Mouse (Mus musculus) midbrain, embryonic 12.5 days (tissue): ENCODE measurements at regions not wholly inside any gene's neighbourhood (a gene's known extent, or its start where the extent isn't known, plus 50 kb on each side); places are given as distances from the start of the nearest gene placed in this dataset.

Source experiments
- ATAC-seq: fragments of 200-750 bp; cut with Nextera tagmentation; 2 replicates; pipeline ENCODE4 v1.8.0; 2017; ENCODE audit warnings: low read depth, moderate TSS enrichment, moderate library complexity; ENCODE audit not compliant: low FRiP score
- H3K27ac ChIP-seq: fragments of 300-500 bp; sonication (generic); replicated peaks from 2 replicates; pipeline ENCODE4 v1.5.1; 2016; ENCODE audit warnings: mild to moderate bottlenecking
- H3K27me3 ChIP-seq: fragments of 300-500 bp; sonication (generic); 2 replicates; pipeline ENCODE4 v1.6.1; 2016; ENCODE audit warnings: mild to moderate bottlenecking
- H3K36me3 ChIP-seq: fragments of 300-500 bp; sonication (generic); 2 replicates; pipeline ENCODE4 v1.6.1; 2016
- H3K4me1 ChIP-seq: fragments of 300-500 bp; sonication (generic); 2 replicates; pipeline ENCODE4 v1.6.1; 2016
- H3K4me2 ChIP-seq: fragments of 300-500 bp; sonication (generic); replicated peaks from 2 replicates; pipeline ENCODE4 v1.6.1; 2016; ENCODE audit warnings: mild to moderate bottlenecking, moderate library complexity
- H3K4me3 ChIP-seq: fragments of 300-500 bp; sonication (generic); 2 replicates; pipeline ENCODE4 v1.5.1; 2016; ENCODE audit warnings: mild to moderate bottlenecking
- H3K9ac ChIP-seq: fragments of 300-500 bp; sonication (generic); replicated peaks from 2 replicates; pipeline ENCODE4 v1.6.1; 2016; ENCODE audit warnings: mild to moderate bottlenecking, moderate library complexity
- H3K9me3 ChIP-seq: fragments of 300-500 bp; sonication (generic); 2 replicates; pipeline ENCODE4 v1.6.1; 2016; ENCODE audit warnings: mild to moderate bottlenecking
- WGBS: fragments of 180-500 bp; shearing (Covaris S2); methylation state at CpG from one replicate; pipeline ENCODE4 v1.1.7; 2016; 5-methylcytosine and 5-hydroxymethylcytosine counted together

- WGBS = 80% methylated on average over 2 of the region's 2 CpGs
- no peak overlapping the region for H3K27ac ChIP-seq
- no peaks in the 10 kb centered on the region for H3K36me3 ChIP-seq
- no peaks in the 10 kb centered on the region for H3K9me3 ChIP-seq
- ATAC-seq = no peak
- no peak overlapping the region for H3K9ac ChIP-seq
- H3K27me3 ChIP-seq = no peaks in the 10 kb centered on the region
- no peak overlapping the region for H3K4me3 ChIP-seq
- H3K4me2 ChIP-seq = no peak overlapping the region
- peaks cover 2% of the 10 kb centered on the region; the same call in 1 of the 2 replicates for H3K4me1 ChIP-seq
Measured at GRCm38 (mm10) chr9:61790849-61791248, 123.5 kb downstream of the Rplp1 start.

DNA sequence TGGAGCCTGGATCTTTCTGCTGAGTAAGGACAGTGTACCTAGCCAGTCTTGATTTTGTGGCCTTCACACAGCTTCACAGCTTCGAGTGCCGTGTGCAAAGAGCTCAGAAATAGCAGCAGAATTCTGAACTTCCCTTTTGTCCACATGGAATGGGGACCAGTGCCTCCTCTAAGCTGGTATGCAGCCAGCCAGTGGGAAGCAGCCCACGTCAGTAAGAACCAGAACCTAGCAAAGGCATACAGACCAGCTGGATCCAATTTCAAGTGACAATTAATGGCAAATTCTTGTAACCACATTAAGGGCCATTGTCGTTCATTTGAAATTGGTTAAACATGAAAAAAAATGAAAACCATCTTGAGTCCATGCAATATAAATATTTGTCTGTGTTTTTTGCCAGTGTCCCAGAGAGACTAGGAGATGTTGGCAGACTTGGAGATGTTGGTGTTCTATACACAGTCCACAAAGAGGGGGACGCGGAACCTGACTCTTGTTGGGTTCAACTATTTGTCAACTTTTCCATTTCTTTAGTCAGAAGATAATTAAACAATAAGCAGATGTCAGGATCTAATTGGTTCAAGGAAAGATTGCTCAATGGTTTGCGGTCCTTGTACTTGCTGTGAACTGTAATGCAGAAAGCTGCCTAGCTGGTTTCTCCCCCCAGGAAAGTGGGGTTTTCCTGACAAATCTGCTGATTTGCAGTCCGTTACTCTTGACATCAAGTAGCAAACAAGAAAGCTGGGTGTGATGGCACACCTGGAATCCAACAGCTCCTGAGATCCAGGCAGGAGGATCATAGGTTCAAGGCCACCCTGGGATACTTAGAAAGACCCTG lies 125.1 kb downstream of the Rplp1 start:
- Histone ChIP-seq H3K4me3 (no peak overlapping the region), H3K27ac (no peak overlapping the region), H3K4me1 (no peaks in the 10 kb centered on the region; the same call in 1 of the 2 replicates), H3K27me3 (no peaks in the 10 kb centered on the region), H3K9ac (no peak overlapping the region), H3K4me2 (no peak overlapping the region), H3K9me3 (no peaks in the 10 kb centered on the region), H3K36me3 (no peaks in the 10 kb centered on the region)
- 80% methylated on average over 8 of the region's 8 CpGs for WGBS
- no peak for ATAC-seq

DNA sequence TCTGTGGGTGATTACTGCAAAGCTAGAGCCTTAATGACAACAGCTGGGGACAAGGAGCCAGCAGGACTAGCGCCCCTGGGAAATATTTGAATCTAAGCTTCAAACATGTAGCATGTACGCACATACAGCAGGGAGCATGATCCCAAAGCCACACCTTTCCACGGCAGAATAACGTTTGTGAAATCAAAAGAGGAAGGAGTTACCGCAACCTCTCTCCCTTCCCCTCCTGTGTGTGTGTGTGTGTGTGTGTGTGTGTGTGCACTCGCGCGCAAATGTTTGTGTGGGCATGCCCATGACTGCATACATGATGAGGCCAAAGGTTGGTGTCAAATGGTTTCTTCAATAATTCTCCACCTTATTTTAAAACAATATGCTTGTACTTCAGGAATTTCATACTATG lies 132.9 kb downstream of the Rplp1 start:
- no peak overlapping the region for H3K27ac ChIP-seq
- H3K9me3 ChIP-seq = no peaks in the 10 kb centered on the region
- no peaks in the 10 kb centered on the region for H3K4me1 ChIP-seq
- no peak for ATAC-seq
- H3K36me3 ChIP-seq = no peaks in the 10 kb centered on the region
- 85% methylated on average over 8 of the region's 8 CpGs for WGBS
- H3K27me3 ChIP-seq = no peaks in the 10 kb centered on the region
- no peak overlapping the region for H3K9ac ChIP-seq
- no peak overlapping the region for H3K4me2 ChIP-seq
- H3K4me3 ChIP-seq = no peak overlapping the region

- H3K27me3 ChIP-seq = no peaks in the 10 kb centered on the region
- H3K9me3 ChIP-seq = no peaks in the 10 kb centered on the region
- ATAC-seq = no peak
- 88% methylated on average over 9 of the region's 9 CpGs for WGBS
- no peak overlapping the region for H3K9ac ChIP-seq
- no peaks in the 10 kb centered on the region for H3K36me3 ChIP-seq
- no peak overlapping the region for H3K4me2 ChIP-seq
- H3K4me3 ChIP-seq = no peak overlapping the region
- H3K27ac ChIP-seq = no peak overlapping the region
- H3K4me1 ChIP-seq = no peaks in the 10 kb centered on the region
Measured at GRCm38 (mm10) chr9:61780186-61780939, 134.0 kb downstream of the Rplp1 start.

DNA sequence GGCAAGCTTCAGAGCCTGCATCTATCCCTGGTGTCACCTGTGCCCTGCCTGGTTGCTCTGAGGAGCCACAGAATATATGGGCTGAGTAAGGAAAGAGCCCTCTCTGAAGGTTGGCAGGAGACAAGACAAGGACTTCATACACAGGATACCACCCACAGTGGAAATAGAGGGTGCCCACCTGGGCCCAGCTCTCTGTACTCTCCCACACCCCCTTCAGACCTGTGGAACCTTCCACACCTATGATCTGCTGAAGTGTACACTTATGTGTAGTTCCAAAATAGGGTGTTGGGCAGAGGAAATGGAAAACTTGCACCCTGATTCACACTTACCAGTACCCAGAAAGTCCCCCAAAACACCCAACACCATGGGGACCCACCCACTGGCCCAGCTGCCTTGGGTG lies 135.2 kb downstream of the Rplp1 start:
- Histone ChIP-seq H3K27ac (no peak overlapping the region), H3K36me3 (no peaks in the 10 kb centered on the region), H3K27me3 (no peaks in the 10 kb centered on the region), H3K9ac (no peak overlapping the region), H3K4me3 (no peak overlapping the region), H3K4me1 (no peaks in the 10 kb centered on the region), H3K4me2 (no peak overlapping the region), H3K9me3 (no peaks in the 10 kb centered on the region)
- no peak for ATAC-seq

- H3K4me3 ChIP-seq = no peak overlapping the region
- 89% methylated on average over 2 of the region's 2 CpGs for WGBS
- no peaks in the 10 kb centered on the region for H3K27me3 ChIP-seq
- no peaks in the 10 kb centered on the region for H3K4me1 ChIP-seq
- no peak overlapping the region for H3K4me2 ChIP-seq
- no peak overlapping the region for H3K27ac ChIP-seq
- no peak for ATAC-seq
- H3K9ac ChIP-seq = no peak overlapping the region
- no peaks in the 10 kb centered on the region for H3K9me3 ChIP-seq
- no peaks in the 10 kb centered on the region for H3K36me3 ChIP-seq
Measured at GRCm38 (mm10) chr9:61776446-61776845, 137.9 kb downstream of the Rplp1 start.

- ATAC-seq = no peak
- Histone ChIP-seq H3K4me1 (no peaks in the 10 kb centered on the region), H3K4me2 (no peak overlapping the region), H3K4me3 (no peak overlapping the region), H3K9ac (no peak overlapping the region), H3K27me3 (peaks cover 4% of the 10 kb centered on the region; the same call in 1 of the 2 replicates), H3K36me3 (no peaks in the 10 kb centered on the region), H3K27ac (no peak overlapping the region), H3K9me3 (no peaks in the 10 kb centered on the region)
- 89% methylated on average over 17 of the region's 17 CpGs for WGBS
Measured at GRCm38 (mm10) chr9:61770207-61770955, 144.0 kb downstream of the Rplp1 start.

GRCm38 (mm10) chr9:61766187-61766586 lies 148.2 kb downstream of the Rplp1 start:
- Histone ChIP-seq H3K4me2 (no peak overlapping the region), H3K9me3 (no peaks in the 10 kb centered on the region), H3K27ac (no peak overlapping the region), H3K4me3 (no peak overlapping the region), H3K9ac (no peak overlapping the region), H3K27me3 (peaks cover 4% of the 10 kb centered on the region; the same call in 1 of the 2 replicates), H3K36me3 (no peaks in the 10 kb centered on the region), H3K4me1 (no peaks in the 10 kb centered on the region)
- 91% methylated on average over 6 of the region's 6 CpGs for WGBS
- no peak for ATAC-seq

DNA sequence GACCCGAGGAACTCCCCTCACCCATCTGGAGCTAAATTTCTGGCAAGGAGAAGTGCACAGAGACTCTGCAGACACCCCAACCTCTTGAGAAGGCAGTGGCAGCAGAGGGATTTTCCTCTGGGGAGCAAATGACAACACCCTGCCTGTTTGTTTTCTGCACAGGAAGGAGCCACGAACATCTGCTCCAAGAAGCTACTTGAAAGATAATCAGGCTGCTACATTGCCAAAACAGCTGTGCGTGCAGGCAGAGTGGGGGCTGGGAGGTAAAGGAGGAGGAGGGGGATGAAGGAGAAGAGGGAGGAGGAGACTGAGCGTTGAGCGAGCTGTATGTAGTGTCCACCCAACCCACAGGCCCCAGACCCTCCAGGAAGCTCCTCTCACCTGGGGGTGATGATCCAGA lies 149.0 kb downstream of the Rplp1 start:
- Histone ChIP-seq H3K27me3 (peaks cover 4% of the 10 kb centered on the region; the same call in 1 of the 2 replicates), H3K4me3 (no peak overlapping the region), H3K4me1 (no peaks in the 10 kb centered on the region), H3K36me3 (no peaks in the 10 kb centered on the region), H3K9me3 (no peaks in the 10 kb centered on the region), H3K27ac (no peak overlapping the region), H3K4me2 (no peak overlapping the region), H3K9ac (no peak overlapping the region)
- WGBS = 51% methylated on average over 5 of the region's 5 CpGs
- ATAC-seq = no peak

DNA sequence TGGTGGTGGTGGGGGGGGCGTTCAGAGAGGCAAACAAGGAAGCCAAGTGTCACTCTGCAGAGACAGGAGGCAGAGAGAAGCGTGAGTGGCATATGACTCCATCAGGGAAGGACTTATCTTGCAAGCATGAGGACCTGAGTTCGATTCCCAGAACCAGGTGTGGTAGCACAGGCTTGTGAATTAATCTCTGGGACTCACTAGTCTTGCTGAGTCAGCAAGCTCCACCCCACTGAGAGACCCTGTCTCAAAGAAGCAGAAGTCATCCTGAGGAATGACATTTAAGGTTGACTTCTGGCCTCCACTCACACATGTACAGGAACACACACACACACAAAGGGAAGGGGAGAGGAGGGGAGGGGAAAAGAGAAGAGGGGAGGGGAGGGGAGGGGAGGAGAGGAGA lies 156.5 kb downstream of the Rplp1 start:
- H3K4me3 ChIP-seq = no peak overlapping the region
- H3K9ac ChIP-seq = no peak overlapping the region
- H3K4me1 ChIP-seq = peaks cover 26% of the 10 kb centered on the region
- no peak for ATAC-seq
- H3K36me3 ChIP-seq = no peaks in the 10 kb centered on the region
- H3K27ac ChIP-seq = no peak overlapping the region
- no peaks in the 10 kb centered on the region for H3K9me3 ChIP-seq
- H3K4me2 ChIP-seq = no peak overlapping the region
- peaks cover 12% of the 10 kb centered on the region; the same call in 1 of the 2 replicates for H3K27me3 ChIP-seq
- WGBS = 77% methylated on average over 3 of the region's 3 CpGs

GRCm38 (mm10) chr9:61756801-61757342 lies 157.5 kb downstream of the Rplp1 start:
- no peak overlapping the region for H3K4me2 ChIP-seq
- H3K27me3 ChIP-seq = peaks cover 12% of the 10 kb centered on the region; the same call in 1 of the 2 replicates
- no peak overlapping the region for H3K9ac ChIP-seq
- no peaks in the 10 kb centered on the region for H3K9me3 ChIP-seq
- peak; percentile 68 for ATAC-seq
- WGBS = 69% methylated on average over 24 of the region's 24 CpGs
- H3K4me3 ChIP-seq = no peak overlapping the region
- peak overlapping the region; percentile 55 for H3K27ac ChIP-seq
- peaks cover 26% of the 10 kb centered on the region for H3K4me1 ChIP-seq
- H3K36me3 ChIP-seq = no peaks in the 10 kb centered on the region
